Mouse (Mus musculus) 3T3-L1 (cell line): ENCODE measurements around the gene Galp.
A peak's percentile ranks its signal among the peaks of the same experiment; 100 is the strongest.
"Not testable (repeated sequence)": the region's sequence is repeated elsewhere in the genome, so short reads cannot be mapped to it uniquely, and the experiment has no call there.

Experiments
- DNase-seq: peaks from one replicate; pipeline ENCODE4 v3.0.0-alpha.2; 2015; ENCODE audit warnings: low read depth, low spot score

Gene Galp

GRCm38 (mm10) chr7:6257386-6257785 lies 60.5 kb downstream of the Galp start:
- no peak for DNase-seq

DNA sequence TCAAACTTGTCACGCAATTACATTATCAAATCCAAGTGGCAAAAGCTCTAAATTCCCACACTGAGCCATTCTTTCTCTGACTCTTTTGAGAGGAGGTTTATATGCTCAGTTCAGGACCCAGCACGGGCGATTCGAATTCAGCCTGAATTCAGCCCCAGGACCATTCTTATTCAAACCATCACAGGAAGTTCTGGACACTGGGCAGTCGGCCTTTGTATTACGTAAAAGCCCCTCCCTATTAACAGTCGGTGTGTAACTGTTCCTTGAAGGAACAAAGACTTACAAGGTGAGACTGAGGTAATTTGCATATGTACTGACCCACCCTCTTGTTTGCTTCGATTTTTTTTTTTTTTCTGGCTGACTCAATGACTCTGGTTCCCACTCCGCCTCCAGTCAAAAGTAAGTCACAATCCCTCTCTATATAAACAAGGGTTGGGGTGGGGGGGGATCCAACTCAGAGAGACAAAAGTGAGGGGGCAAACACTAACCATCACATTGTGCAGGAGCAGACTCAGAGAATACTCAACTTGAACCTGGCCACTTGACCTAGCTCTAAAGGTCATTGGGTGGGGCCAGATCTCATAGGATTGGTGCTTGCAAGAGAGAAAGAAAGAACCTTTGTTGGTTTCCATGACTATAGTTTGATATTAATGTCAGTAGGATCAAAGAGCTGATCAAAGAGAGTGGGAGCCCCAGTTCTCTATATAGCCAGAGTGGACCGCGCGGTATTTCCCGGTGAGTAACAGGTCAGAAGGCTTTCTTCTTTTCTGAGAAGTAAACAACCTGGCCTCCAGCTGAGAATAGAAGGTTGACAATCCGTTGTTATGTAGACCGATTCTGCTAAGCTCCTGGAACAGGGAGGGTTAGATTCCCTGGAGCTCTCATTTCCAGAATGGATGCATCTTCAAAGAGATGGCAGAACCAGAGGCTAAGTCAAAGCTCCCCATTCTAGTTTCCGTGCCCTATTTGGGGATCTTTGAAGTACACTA lies 61.6 kb downstream of the Galp start:
- DNase-seq: no peak

DNA sequence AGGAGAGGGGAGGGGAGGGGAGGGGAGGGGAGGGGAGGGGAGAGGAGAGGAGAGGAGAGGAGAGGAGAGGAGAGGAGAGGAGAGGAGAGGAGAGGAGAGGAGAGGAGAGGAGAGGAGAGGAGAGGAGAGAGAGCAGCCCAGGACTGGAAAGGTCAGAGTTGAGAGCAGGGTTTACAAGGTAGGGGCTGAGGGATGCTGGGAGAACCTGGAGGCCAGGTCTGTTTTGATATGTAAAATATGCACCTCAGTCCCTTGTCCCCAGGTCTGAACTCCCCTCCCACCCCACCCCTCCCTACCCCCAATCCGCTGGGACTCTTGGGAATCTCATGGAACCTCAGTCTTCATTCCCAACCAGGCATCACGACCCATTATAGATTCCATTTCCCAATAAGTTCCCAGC lies 63.1 kb downstream of the Galp start:
- not testable (repeated sequence) for DNase-seq

GRCm38 (mm10) chr7:6262120-6262519 lies 65.2 kb downstream of the Galp start:
- DNase-seq: peak; percentile 6

DNA sequence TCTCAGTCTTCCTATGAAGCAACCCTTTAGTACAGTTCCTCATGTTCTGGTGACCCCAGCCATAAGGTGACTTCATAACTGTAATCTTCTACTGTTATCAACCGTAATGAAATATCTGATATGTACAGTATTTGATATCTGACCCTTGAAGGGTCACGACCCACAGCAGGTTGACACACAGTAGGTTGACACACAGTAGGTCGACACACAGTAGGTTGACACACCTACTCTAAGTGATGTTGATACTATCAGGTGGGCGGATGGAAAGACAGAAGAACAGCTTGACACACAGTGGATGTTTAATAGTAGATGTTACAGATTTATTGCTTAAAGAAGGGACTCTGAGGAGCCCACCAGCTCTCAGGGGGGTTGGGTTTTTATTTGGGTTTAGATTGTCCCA lies 66.1 kb downstream of the Galp start:
- DNase-seq: no peak

GRCm38 (mm10) chr7:6265695-6266094 lies 68.8 kb downstream of the Galp start:
- peak; percentile 47 for DNase-seq
